Mouse (Mus musculus) G1E (cell line): ENCODE measurements around the gene Aplnr. TPM values are rescaled to one million over a fixed set of nuclear protein-coding genes. Genes with fewer than 3 reads are reported as not detected.

Source experiments
- ATAC-seq: 2 replicates; pipeline ENCODE4 v1.8.0; 2016; ENCODE audit warnings: mild to moderate bottlenecking; ENCODE audit not compliant: insufficient number of reproducible peaks, poor library complexity, low FRiP score, severe bottlenecking; ENCODE audit errors: extremely low read depth
- DNase-seq: peaks from one replicate; pipeline ENCODE4 v3.0.0; 2012; ENCODE audit warnings: low spot score
- H3K27me3 ChIP-seq: 2 replicates; pipeline ENCODE4 v1.6.1; 2012; ENCODE audit warnings: mild to moderate bottlenecking, low read length, inconsistent platforms; ENCODE audit not compliant: insufficient read depth
- H3K36me3 ChIP-seq: replicated peaks from 2 replicates; pipeline ENCODE3; 2012; ENCODE audit warnings: mild to moderate bottlenecking, inconsistent platforms
- H3K4me1 ChIP-seq: 2 replicates; pipeline ENCODE4 v1.6.1; 2012; ENCODE audit warnings: low read depth, low read length, inconsistent platforms, mixed read lengths; ENCODE audit not compliant: insufficient read depth
- H3K4me3 ChIP-seq: 2 replicates; pipeline ENCODE4 v1.5.1; 2012; ENCODE audit warnings: low read depth, mild to moderate bottlenecking, inconsistent platforms, low read length, moderate library complexity, mixed read lengths
- H3K9me3 ChIP-seq: replicated peaks from 2 replicates; pipeline ENCODE4 v1.6.1; 2012; ENCODE audit warnings: inconsistent platforms
- CTCF ChIP-seq: IDR thresholded peaks from 2 replicates; pipeline ENCODE4 v1.5.1; 2012; ENCODE audit warnings: low read depth, low read length, inconsistent platforms, mixed read lengths
- GATA1 ChIP-seq: IDR thresholded peaks from 2 replicates; pipeline ENCODE4 v1.6.1; 2012; ENCODE audit warnings: borderline replicate concordance, low read length, inconsistent platforms, mixed read lengths
- GATA2 ChIP-seq: IDR thresholded peaks from 2 replicates; pipeline ENCODE4 v1.6.1; 2012; ENCODE audit warnings: low read depth, low read length, inconsistent platforms, borderline replicate concordance
- POLR2AphosphoS5 ChIP-seq: IDR thresholded peaks from 2 replicates; pipeline ENCODE4 v1.6.1; 2012; ENCODE audit warnings: low read depth, low read length, inconsistent platforms; ENCODE audit not compliant: insufficient replicate concordance
- TAL1 ChIP-seq: conservative IDR thresholded peaks from 2 replicates; pipeline ENCODE4 v1.6.1; 2012; ENCODE audit warnings: low read depth, low read length, inconsistent platforms, mixed read lengths
- polyA plus RNA-seq: library from polyadenylated mRNA; stranded (reverse); fragments of >175 nt; gene quantifications from 2 replicates; pipeline ENCODE4 v1.2.3, GENCODE M21; 2012
- total RNA-seq, 2 experiments: library from RNA; stranded (forward) in 1 of 2; stranded (reverse) in 1 of 2; fragments of 200-1000 nt in 1 of 2; fragments of >200 nt in 1 of 2; fragmentation: Nextera tagmentation in 1 of 2; gene quantifications; 2 replicates each; pipeline ENCODE4 v1.2.3; 2014 to 2017

Gene Aplnr
- total and polyA plus RNA-seq, 3 experiments, result 0.22 TPM; not detected in 2

DNA sequence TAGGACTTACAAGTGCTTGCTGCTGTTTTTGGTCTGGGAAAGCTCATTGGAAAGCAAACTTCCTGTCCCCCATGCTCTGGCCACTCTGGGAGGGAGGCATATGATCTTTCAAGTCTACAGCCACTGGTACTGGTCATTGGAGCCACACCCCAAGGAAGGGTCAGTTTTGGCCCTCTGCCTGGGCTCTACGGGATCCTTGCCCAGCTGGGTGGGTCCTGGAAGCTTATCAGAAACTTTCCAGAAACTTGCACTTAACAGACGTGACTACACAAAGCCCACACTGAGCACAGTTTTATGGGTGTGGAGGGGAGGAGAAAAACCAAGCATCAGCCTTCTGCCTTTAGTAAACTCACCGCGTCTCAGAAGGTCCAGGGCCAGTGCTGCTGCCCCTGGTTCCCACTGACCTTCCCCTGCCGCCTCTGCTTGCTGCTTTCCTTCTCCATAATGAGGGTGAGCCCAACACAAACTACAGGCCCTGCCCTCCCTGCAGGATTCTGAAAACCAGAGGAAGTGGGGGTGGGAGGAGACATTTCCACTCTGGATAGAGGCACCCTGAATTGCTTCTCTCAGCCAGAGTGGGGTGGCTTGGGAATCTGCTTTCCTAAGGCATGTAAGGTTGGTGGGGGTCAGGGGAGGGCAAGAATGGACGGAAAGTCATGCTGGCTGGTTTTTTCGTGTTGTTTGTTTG, 37.1 kb upstream of the Aplnr start:
- TF ChIP-seq GATA1 (no peak), POLR2AphosphoS5 (no peak), GATA2 (no peak), TAL1 (no peak)
- Histone ChIP-seq H3K36me3 (no peaks in the 10 kb centered on the region), H3K4me3 (no peak overlapping the region), H3K9me3 (no peaks in the 10 kb centered on the region), H3K4me1 (no peaks in the 10 kb centered on the region), H3K27me3 (peaks cover 2% of the 10 kb centered on the region)
- DNase-seq (no peak), ATAC-seq (no peak)

DNA sequence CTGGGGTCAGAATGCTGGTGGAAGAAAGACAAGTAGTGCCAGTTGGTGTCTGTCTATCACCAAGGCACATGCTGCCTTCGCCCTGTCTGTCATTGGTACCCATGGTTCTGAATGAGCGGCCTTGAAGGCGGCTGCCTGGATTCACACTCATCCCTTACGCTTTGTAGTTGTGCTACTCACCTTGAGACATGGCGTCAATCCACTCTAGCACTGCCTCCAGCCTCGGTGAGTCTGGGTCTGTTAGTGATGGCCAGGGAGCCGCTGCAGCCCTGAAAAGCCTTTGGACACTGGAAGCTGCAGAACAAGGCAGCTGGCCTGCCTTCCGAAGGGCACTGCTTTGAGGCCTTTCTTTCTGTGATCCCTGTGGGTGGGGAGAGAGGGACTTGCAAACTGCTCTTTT, 32.8 kb upstream of the Aplnr start:
- DNase-seq (no peak), ATAC-seq (no peak)
- TF ChIP-seq GATA1, result no peak
- no peak for TF ChIP-seq TAL1
- TF ChIP-seq POLR2AphosphoS5, result no peak
- no peak for TF ChIP-seq GATA2
- no peak for TF ChIP-seq CTCF
- Histone ChIP-seq H3K27me3 (peaks cover 2% of the 10 kb centered on the region), H3K4me1 (no peaks in the 10 kb centered on the region), H3K36me3 (no peaks in the 10 kb centered on the region), H3K4me3 (no peak overlapping the region), H3K9me3 (no peaks in the 10 kb centered on the region)

DNA sequence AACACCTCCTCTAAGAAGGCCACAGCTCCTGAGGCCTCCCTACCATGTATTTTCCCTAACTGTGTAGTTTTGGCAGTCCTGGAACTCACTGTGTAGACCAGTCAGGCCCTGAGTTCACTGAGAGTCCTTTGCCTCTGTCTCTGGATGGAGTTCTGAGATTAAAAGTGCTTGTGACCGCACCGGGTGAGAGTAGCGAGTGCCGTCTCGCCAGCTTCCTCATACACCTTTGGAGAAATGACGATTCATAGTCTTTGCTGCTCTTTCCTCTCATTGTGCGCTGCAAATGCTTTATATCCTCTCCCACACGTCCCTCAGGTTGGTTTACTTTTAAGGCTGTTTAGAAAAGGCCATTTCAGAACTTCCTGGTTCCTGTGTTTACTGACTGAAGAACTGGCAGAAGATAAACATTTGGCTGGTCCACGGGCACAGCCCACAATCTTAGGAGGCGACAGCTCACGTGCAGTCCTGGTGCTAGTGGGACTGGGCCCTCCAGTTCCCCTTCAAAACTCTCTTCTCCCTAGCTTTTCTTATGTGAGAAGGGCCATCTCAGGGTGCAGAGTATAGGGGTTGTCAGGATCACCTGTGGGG, 30.5 kb upstream of the Aplnr start:
- no peaks in the 10 kb centered on the region for H3K9me3 ChIP-seq
- H3K4me3 ChIP-seq, result no peak overlapping the region
- DNase-seq (no peak), ATAC-seq (no peak)
- H3K4me1 ChIP-seq, result no peaks in the 10 kb centered on the region
- TF ChIP-seq GATA1, result no peak
- no peak for TF ChIP-seq GATA2
- TF ChIP-seq CTCF, result no peak
- TF ChIP-seq TAL1, result no peak
- no peak for TF ChIP-seq POLR2AphosphoS5
- H3K27me3 ChIP-seq, result no peaks in the 10 kb centered on the region
- no peaks in the 10 kb centered on the region for H3K36me3 ChIP-seq

DNA sequence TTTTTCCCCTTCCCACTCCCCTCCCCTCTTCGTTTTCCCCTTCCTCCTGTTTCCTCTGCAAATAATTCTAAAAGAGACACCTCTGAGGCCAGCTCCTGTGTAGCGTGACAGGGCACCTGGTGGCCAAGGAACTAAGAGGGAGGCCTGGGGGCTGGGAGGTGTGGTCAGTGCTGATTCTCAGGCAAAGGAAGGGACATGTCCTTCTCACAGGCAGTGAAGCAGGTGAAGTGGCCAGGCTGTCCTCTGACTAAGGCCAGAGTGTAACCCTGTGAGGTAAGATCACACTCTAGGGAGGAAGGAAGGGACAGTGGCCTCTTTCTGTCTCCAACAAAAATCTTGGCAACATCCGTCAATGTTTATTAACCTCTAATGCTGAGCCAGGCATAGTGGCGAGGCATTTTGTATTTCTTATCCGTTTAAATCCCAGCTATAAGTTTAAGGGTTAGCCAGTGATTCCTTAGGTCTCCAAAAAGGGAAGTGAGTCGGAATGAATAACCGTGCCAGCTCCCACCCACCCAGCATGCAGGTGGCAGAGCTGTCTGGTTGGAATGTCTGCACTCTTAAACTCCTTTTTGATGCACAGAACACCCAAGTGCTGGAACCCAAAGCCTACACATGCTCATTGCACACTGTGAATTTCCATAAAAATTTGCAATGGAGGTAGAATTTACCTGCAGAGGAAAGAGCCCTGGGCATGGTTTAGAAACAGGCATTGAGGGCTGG, 29.8 kb upstream of the Aplnr start:
- TF ChIP-seq GATA2 (no peak), TAL1 (no peak), GATA1 (no peak), CTCF (no peak), POLR2AphosphoS5 (no peak)
- Histone ChIP-seq H3K9me3 (no peaks in the 10 kb centered on the region), H3K36me3 (no peaks in the 10 kb centered on the region), H3K4me1 (no peaks in the 10 kb centered on the region), H3K4me3 (no peak overlapping the region), H3K27me3 (no peaks in the 10 kb centered on the region)
- DNase-seq, result no peak
- ATAC-seq, result no peak

DNA sequence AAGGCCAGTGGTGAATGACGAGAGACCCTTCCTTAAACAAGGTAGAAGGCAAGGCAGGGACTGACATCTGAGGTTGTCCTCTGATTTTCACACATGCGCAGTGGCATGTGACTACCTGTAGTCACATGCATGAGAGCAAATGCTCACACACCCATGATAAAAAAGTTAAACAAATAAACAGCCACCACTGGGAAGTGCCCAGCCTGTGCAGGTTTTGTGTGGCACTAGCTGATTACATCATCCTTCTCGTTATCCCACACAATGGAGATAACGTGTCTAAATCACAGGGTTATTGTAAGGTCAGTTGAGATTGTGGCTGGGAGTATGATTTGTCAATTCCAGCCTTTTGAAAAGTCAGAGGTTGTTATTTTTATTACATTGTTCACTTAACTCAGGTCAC, 29.1 kb upstream of the Aplnr start:
- no peaks in the 10 kb centered on the region for H3K27me3 ChIP-seq
- H3K4me3 ChIP-seq, result no peak overlapping the region
- TF ChIP-seq POLR2AphosphoS5 (no peak), TAL1 (no peak), CTCF (no peak), GATA1 (no peak), GATA2 (no peak)
- no peaks in the 10 kb centered on the region for H3K4me1 ChIP-seq
- ATAC-seq, result no peak
- no peaks in the 10 kb centered on the region for H3K9me3 ChIP-seq
- H3K36me3 ChIP-seq, result no peaks in the 10 kb centered on the region
- no peak for DNase-seq

DNA sequence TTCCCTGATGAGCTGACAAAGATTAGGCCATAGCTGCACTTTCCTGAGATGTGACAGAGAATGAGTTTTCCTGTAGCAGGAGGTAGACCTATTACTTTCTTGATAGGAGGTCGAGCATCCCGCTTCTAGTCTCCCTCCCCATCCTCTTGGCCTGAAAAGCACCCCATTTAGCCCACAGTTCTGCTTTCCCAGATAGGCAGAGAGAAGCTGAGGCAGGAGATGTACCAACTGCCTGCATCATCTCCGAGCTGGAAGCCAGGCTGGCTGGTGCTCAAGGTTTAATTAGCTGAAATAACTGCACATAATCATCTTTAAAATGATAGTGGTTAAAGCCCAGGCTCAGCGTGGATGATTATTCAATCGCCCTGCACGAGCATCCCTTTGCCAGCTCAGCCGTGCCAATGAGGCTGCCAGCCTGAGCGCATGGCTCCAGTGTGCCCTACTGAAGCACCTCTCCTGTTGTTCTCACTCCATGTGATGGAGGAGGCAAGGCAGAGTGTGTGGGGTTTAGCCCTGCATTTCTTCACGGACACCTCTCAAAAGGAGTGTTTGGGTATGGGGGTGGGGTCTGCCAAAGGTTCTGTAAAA, 25.6 kb upstream of the Aplnr start:
- Histone ChIP-seq H3K4me3 (no peak overlapping the region), H3K27me3 (no peaks in the 10 kb centered on the region), H3K4me1 (no peaks in the 10 kb centered on the region), H3K36me3 (no peaks in the 10 kb centered on the region), H3K9me3 (no peaks in the 10 kb centered on the region)
- no peak for ATAC-seq
- DNase-seq, result no peak
- TF ChIP-seq CTCF (no peak), GATA2 (no peak), POLR2AphosphoS5 (no peak), GATA1 (no peak), TAL1 (no peak)
